Mouse (Mus musculus) adrenal gland, postnatal 0 days (tissue): ENCODE results near the gene Naxe. TPM values are rescaled to one million over a fixed set of nuclear protein-coding genes. Genes with fewer than 3 reads are reported as not detected.

Experiments
- polyA plus RNA-seq: library from polyadenylated mRNA; unstranded; fragments of >200 nt; fragmentation: Nextera tagmentation; extraction: Ambion mirVana; gene quantifications from 2 replicates; pipeline ENCODE4 v1.2.1, GENCODE M21; 2015

Gene Naxe
- polyA plus RNA-seq, result 197 and 241 TPM in 2 replicates

DNA sequence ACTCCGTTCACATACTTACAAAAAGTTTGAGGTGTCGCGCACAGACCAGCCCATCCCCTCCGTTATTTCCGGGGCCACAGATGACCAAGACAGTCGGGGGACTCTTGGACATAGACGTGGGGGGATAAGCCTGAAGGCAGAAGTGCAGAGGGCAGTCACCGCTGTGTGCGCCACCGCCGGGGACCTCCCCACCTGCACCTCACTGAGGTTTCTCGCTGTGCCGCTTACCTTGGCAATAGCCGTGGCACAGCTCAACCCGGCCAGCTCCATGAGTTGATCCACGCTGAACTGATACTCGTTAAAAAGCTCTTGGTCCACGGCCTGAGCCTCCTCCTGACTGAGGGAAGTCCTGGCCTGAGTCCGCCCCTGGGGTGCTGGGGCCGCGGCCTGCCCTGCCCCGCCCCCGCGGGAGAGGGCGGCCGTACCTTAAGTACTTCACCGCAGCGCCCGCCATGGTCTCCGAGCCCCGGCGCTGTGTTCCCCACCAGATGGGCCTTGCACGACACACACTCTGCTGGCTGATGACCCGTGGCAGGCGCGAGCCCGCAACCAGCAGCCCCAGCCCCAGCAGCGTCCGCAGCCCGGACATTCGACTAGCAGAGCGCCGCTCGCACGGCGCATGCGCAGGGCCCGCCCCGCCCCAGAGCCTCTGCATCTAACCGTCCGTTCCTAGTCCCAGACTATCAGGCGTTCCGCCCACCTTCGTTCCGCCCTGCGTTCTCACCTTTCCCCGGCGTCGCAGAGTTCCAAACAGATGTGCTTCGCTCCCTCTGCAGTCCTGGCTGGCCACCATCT is at the start of gene Naxe:
Gene Naxe, minus strand, starts transcription at position 594 of the 795 bp plus-strand sequence.

DNA sequence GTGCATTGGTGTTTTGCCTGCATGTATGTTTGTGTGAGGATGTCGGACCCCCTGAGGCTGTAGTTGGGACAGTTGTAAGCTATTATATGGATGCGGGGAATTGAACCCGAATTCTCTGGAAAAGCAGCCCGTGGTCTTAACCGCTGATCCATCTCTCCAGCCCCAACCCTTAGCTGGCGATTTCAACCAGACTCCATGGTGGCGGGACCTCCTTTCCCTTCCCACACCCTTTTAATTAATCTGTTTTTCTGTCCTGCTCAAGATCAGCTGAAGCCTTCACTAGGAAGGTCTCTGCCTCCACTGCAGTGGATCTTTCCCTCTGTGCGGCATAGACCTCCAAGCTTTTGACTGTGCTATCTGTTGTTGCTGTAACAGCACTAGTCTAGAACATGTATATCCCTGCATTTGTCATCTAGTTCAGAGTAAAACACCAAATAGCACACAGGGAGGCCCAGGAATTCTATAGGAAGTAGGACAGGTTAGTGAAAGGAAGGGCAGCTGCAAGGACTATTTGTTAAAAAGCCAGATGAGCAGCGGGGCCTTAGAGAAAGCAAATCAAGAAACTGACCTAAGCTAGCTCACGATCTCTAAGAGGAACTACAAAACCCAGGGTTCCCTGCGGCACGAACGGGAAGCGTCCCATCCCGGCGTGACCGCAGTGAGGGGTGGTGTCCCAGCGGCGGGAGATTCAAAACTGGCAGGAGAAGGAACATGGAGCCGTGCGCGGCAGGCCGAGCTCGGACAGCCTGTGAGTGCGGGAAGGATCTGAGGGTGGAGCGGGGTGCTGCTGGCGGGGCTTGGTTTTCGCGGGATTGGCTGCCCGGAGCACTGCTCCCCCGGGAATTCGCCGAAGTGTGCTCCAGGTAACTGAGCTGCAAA is 23.3 kb upstream of the Naxe start, which contains the start of gene Iqgap3:
Gene Iqgap3, plus strand, starts transcription at position 627 of the 879 bp plus-strand sequence.

GRCm38 (mm10) chr3:88078204-88078603 is 19.9 kb upstream of the Naxe start, which contains the start of gene Ttc24:
Gene Ttc24 (minus strand): TSS chr3:88078304.

DNA sequence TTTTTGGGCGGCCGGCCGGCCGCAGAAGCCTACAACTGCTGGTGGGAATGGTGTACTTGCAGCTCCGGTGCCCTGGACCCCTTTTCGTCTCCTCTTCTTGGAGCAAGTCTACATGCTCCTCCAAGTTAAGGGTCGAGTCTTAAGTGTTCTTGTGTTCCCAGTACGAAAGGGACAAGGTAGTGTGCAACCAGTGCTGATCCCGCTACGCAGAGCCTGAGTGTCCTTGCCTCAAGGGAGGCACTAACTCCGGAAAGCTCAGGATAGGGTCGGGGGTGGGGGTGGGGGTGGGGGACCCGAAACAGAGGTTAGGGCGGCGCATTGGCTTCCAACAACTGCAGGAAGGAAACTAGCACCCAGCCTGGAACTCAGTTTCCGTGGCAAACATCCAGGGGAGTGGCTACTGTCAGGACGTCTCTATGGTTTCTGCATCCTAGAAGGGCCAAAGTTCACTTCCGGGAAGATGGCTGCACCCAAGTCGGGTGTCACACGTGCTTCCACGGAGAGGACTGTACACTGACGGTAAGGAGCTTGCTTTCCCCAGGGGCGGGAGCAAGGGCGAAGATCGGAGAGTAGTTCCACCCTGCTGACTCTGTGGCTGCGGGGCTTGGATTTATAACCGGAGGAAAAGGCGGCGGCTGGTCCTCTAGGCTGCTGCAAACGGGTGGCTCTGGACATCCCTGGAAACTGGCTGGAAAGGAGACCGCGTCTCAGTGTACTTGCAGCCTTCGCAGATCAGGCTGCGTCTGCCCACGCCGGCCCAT is 15.5 kb downstream of the Naxe start, which contains the start of gene Gpatch4:
Gene Gpatch4, plus strand, starts transcription at position 448 of the 761 bp plus-strand sequence.

GRCm38 (mm10) chr3:88027434-88028186 is 30.7 kb downstream of the Naxe start, which contains the start of gene Hapln2:
Gene Hapln2 (minus strand): TSS chr3:88027583.

Other genes starting within 250 kb of the Naxe start
- gene Pear1, start 234.2 kb downstream of the Naxe start, polyA plus RNA-seq, result 17.6 and 20.3 TPM in 2 replicates
- 0.21 TPM in 1 of 2 replicates, not detected in the other for gene Sh2d2a, start 211.7 kb downstream of the Naxe start, polyA plus RNA-seq
- gene Prcc, start 172.9 kb downstream of the Naxe start, polyA plus RNA-seq, result 12.9 and 13.1 TPM in 2 replicates
- gene Hdgf, start 152.2 kb downstream of the Naxe start, polyA plus RNA-seq, result 129 and 149 TPM in 2 replicates
- 101 and 121 TPM in 2 replicates for gene Mrpl24, start 139.0 kb downstream of the Naxe start, polyA plus RNA-seq
- gene Isg20l2, start 128.2 kb downstream of the Naxe start, polyA plus RNA-seq, result 17.3 and 22.7 TPM in 2 replicates
- 9.1 and 14.5 TPM in 2 replicates for gene Rrnad1, start 127.8 kb downstream of the Naxe start, polyA plus RNA-seq
- 6.4 and 11.8 TPM in 2 replicates for gene Crabp2, start 109.8 kb downstream of the Naxe start, polyA plus RNA-seq
- gene Nes, start 87.4 kb downstream of the Naxe start, polyA plus RNA-seq, result 6.7 and 8.3 TPM in 2 replicates
- gene Bcan, start 58.3 kb downstream of the Naxe start, polyA plus RNA-seq, result 5.2 and 9.7 TPM in 2 replicates
- 0.11 TPM in 1 of 2 replicates, not detected in the other for gene Hapln2, start 30.9 kb downstream of the Naxe start, polyA plus RNA-seq
- 15.4 and 16.1 TPM in 2 replicates for gene Gpatch4, start 15.4 kb downstream of the Naxe start, polyA plus RNA-seq
- gene Ttc24, start 19.8 kb upstream of the Naxe start, polyA plus RNA-seq, result not detected in 2 replicates
- gene Iqgap3, start 23.5 kb upstream of the Naxe start, polyA plus RNA-seq, result 3.7 and 3.8 TPM in 2 replicates
- 16.6 and 22.4 TPM in 2 replicates for gene Mef2d, start 83.9 kb upstream of the Naxe start, polyA plus RNA-seq
- 0.44 and 0.46 TPM in 2 replicates for gene Rhbg, start 196.2 kb upstream of the Naxe start, polyA plus RNA-seq
- gene Gm38392, start 228.7 kb upstream of the Naxe start, polyA plus RNA-seq, result 0.19 and 0.44 TPM in 2 replicates
- gene Tsacc, start 238.5 kb upstream of the Naxe start, polyA plus RNA-seq, result 28.9 and 48.6 TPM in 2 replicates
- 229 and 265 TPM in 2 replicates for gene Cct3, start 238.6 kb upstream of the Naxe start, polyA plus RNA-seq